7 mouse cellular contexts compared by ENCODE assay signal in genomic region chr12:81779831-81780230, GRCm38 (mm10). TPM values are rescaled to one million over a fixed set of nuclear protein-coding genes. Genes with fewer than 3 reads are reported as not detected.
DNase-seq lines count a peak whose midpoint lies in the region; ATAC-seq and TF ChIP-seq lines count a peak whose summit lies in the region.

No protein-coding gene starts in this region.

- peaks cover 48% of the 10 kb centered on the region for H3K27me3 ChIP-seq in CH12.LX (replicated peaks)
- no peaks in the 10 kb centered on the region for H3K27me3 ChIP-seq in forebrain, embryonic 14.5 days (replicated peaks; ENCODE audit: control insufficient read depth, insufficient read depth, low read length)

- TF ChIP-seq CTCF in CH12.LX (conservative IDR thresholded peaks at IDR 0.05 in 1 of 2, IDR thresholded peaks at IDR 0.05 in 1 of 2; ENCODE audit: low read depth in 2 of 2, low read length in 2 of 2) = no peak

- no peak for TF ChIP-seq EP300 in CH12.LX (IDR thresholded peaks at IDR 0.05; ENCODE audit: low read length)

- H3K36me3 ChIP-seq in CH12.LX (replicated peaks in 1 of 2; ENCODE audit: control insufficient read depth in 1 of 2, insufficient read depth in 1 of 2, low read length in 1 of 2) = no peaks in the 10 kb centered on the region
- H3K36me3 ChIP-seq in forebrain, embryonic 14.5 days (ENCODE audit: control insufficient read depth, insufficient read depth, low read length) = no peaks in the 10 kb centered on the region

- no peak for ATAC-seq in forebrain, embryonic 14.5 days

- H3K9ac ChIP-seq in CH12.LX (ENCODE audit: insufficient read depth, low read depth) = no peak overlapping the region
- H3K9ac ChIP-seq in forebrain, embryonic 14.5 days (ENCODE audit: low read length) = peak overlapping the region; percentile 89

- 7% methylated on average over 11 of the region's 12 CpGs for WGBS in forebrain, embryonic 14.5 days

- dilution Hi-C loops in CH12.LX (cut with MboI; ENCODE audit: extremely low pct_ligation_motif_present, extremely low pct_unique_long_range_greater_than_20kb, low sequenced_read_pairs) = no loop called here

- peaks cover 10 to 14% of the 10 kb centered on the region in 2 experiments for H3K4me1 ChIP-seq in CH12.LX (ENCODE audit: control insufficient read depth in 1 of 2, insufficient read depth in 2 of 2)
- H3K4me1 ChIP-seq in forebrain, embryonic 14.5 days (ENCODE audit: control insufficient read depth, insufficient read depth, low read length) = peaks cover 15% of the 10 kb centered on the region

- H3K79me2 ChIP-seq in CH12.LX (replicated peaks; ENCODE audit: control insufficient read depth, extremely low read depth, insufficient read depth, poor library complexity, severe bottlenecking) = no peaks in the 10 kb centered on the region

- H3K9me3 ChIP-seq in CH12.LX (replicated peaks; ENCODE audit: low read length) = peaks cover 3% of the 10 kb centered on the region
- H3K9me3 ChIP-seq in forebrain, embryonic 14.5 days (replicated peaks; ENCODE audit: control insufficient read depth, low read length) = no peaks in the 10 kb centered on the region

- no peak overlapping the region for H3K27ac ChIP-seq in CH12.LX (ENCODE audit: insufficient read depth, low read depth)
- H3K27ac ChIP-seq in forebrain, embryonic 14.5 days (ENCODE audit: low read depth, low read length) = no peak overlapping the region

- peak overlapping the region; percentile 87 for H3K4me2 ChIP-seq in CH12.LX (ENCODE audit: insufficient read depth, low read depth, poor library complexity, severe bottlenecking)
- peak overlapping the region; percentile 71 for H3K4me2 ChIP-seq in forebrain, embryonic 14.5 days (ENCODE audit: low read length)

- no peak for DNase-seq in CH12.LX (ENCODE audit: extremely low read depth)
- peak; percentile 88 for DNase-seq in ZHBTc4 (ENCODE audit: low read depth, low spot score)
- DNase-seq in forebrain, embryonic 14.5 days (ENCODE audit: low spot score) = no peak
- DNase-seq in kidney, postnatal 14 days = peak; percentile 59
- DNase-seq in mesoderm, embryonic 11.5 days (ENCODE audit: low read depth, low spot score) = peak; percentile 37
- peak; percentile 35 for DNase-seq in urinary bladder, postnatal 25 days (ENCODE audit: low spot score)
- DNase-seq in adrenal gland, postnatal 4 days (ENCODE audit: low spot score in 2 of 2) = no peak

- no peak for TF ChIP-seq RAD21 in CH12.LX (IDR thresholded peaks at IDR 0.05; ENCODE audit: low read depth, low read length)

- no peak for TF ChIP-seq POLR2A in CH12.LX (IDR thresholded peaks at IDR 0.05; ENCODE audit: low read depth, low read length)

- no peak overlapping the region for H3K4me3 ChIP-seq in CH12.LX (replicated peaks in 1 of 3; ENCODE audit: low read depth in 2 of 3, low read length in 2 of 3, poor library complexity in 1 of 3)
- H3K4me3 ChIP-seq in forebrain, embryonic 14.5 days (ENCODE audit: low read depth, low read length) = peak overlapping the region; percentile 81

- in situ Hi-C loops in CH12.LX (cut with MboI; ENCODE audit: low pct_ligation_motif_present, low pct_unique_long_range_greater_than_20kb, low sequenced_read_pairs) = loop anchor here (10.0 kb wide), 1 partner anchor 45 kb away; no protein-coding TSS in a partner anchor

TF ChIP-seq in CH12.LX, 34 proteins besides CTCF, POLR2A, EP300 and RAD21:
- TF ChIP-seq USF1 (IDR thresholded peaks at IDR 0.05; ENCODE audit: low read depth, low read length) (no peak), BHLHE40 (IDR thresholded peaks at IDR 0.05; ENCODE audit: low read depth, low read length) (peak; percentile 55), ELF1 (IDR thresholded peaks at IDR 0.05; ENCODE audit: low read depth, low read length) (peak; percentile 51; the same call in 1 of the 2 replicates)

RNA-seq across cellular contexts. Expression of gene Map3k9, which starts 1.1 kb away (rescaled TPM):
- total RNA-seq in CH12.LX (2012; rRNA removed) = 0.34 and 0.38 TPM in 2 replicates
- total RNA-seq in CH12.LX (2014; rRNA removed) = not detected in 2 replicates
- polyA plus RNA-seq in CH12.LX (2012; ENCODE audit: insufficient read length, low read depth) = 0.10 and 0.13 TPM in 2 replicates
- 3.6 and 5.0 TPM in 2 replicates for polyA plus RNA-seq in forebrain, embryonic 14.5 days (2014; fragmentation: Nextera tagmentation; extraction: Ambion mirVana)
- 1 to 10 TPM; 3.6 to 5.2 TPM for total RNA-seq in adrenal gland, postnatal 4 days (2021)

Comparison
In these comparisons a context has a peak if more than half of its experiments do, and no peak if none do; other contexts are left out.
1. DNase-seq: peak in ZHBTc4 (single experiment), kidney, postnatal 14 days (single experiment), mesoderm, embryonic 11.5 days (single experiment) and urinary bladder, postnatal 25 days (single experiment); none in CH12.LX (single experiment), forebrain, embryonic 14.5 days (single experiment) and adrenal gland, postnatal 4 days (0 of 2).